Mouse (Mus musculus) liver, adult 2 months (tissue): ENCODE data around the gene Elovl5. TPM values are rescaled to one million over a fixed set of nuclear protein-coding genes. Genes with fewer than 3 reads are reported as not detected.

Experiments
- DNase-seq: peaks from one replicate; pipeline ENCODE4 v3.0.0-alpha.2; 2011; ENCODE audit warnings: low read depth, low spot score; ENCODE audit errors: extremely low read depth
- H3K27ac ChIP-seq: fragments of 200-500 bp; replicated peaks from 2 replicates; pipeline ENCODE4 v1.5.1; 2012; ENCODE audit warnings: low read depth, mild to moderate bottlenecking, control low read depth, inconsistent platforms, low read length; ENCODE audit not compliant: insufficient read depth
- H3K27me3 ChIP-seq: fragments of 200-500 bp; 2 replicates; pipeline ENCODE4 v1.6.1; 2012; ENCODE audit warnings: mild to moderate bottlenecking, moderate library complexity, low read length, inconsistent platforms; ENCODE audit not compliant: control insufficient read depth, insufficient read depth
- H3K36me3 ChIP-seq: fragments of 200-500 bp; 2 replicates; pipeline ENCODE4 v1.6.1; 2012; ENCODE audit warnings: low read length, inconsistent platforms; ENCODE audit not compliant: control insufficient read depth, insufficient read depth
- H3K4me1 ChIP-seq: fragments of 200-500 bp; 2 replicates; pipeline ENCODE4 v1.6.1; 2011; ENCODE audit warnings: low read length; ENCODE audit not compliant: control insufficient read depth, insufficient read depth
- H3K4me3 ChIP-seq: fragments of 200-500 bp; 2 replicates; pipeline ENCODE4 v1.5.1; 2011; ENCODE audit warnings: low read depth, mild to moderate bottlenecking, control low read depth, low read length, moderate library complexity; ENCODE audit not compliant: insufficient read depth
- H3K79me2 ChIP-seq: fragments of 200-500 bp; 2 replicates; pipeline ENCODE4 v1.6.1; 2012; ENCODE audit warnings: inconsistent platforms, mild to moderate bottlenecking, low read length, moderate library complexity; ENCODE audit not compliant: control insufficient read depth, insufficient read depth
- H3K9ac ChIP-seq: fragments of 200-500 bp; 2 replicates; pipeline ENCODE4 v1.6.1; 2012; ENCODE audit warnings: low read depth, mild to moderate bottlenecking, control low read depth, inconsistent platforms, low read length
- CTCF ChIP-seq: fragments of 200-500 bp; IDR thresholded peaks from 2 replicates; pipeline ENCODE4 v1.5.1; 2011; ENCODE audit warnings: low read depth, low read length, control low read depth
- POLR2A ChIP-seq: fragments of 200-500 bp; IDR thresholded peaks from 2 replicates; pipeline ENCODE4 v1.6.1; 2011; ENCODE audit warnings: low read length, control low read depth; ENCODE audit not compliant: insufficient read depth; ENCODE audit errors: extremely low read depth
- WGBS: fragments of 180-500 bp; shearing (Covaris S2); methylation state at CpG from one replicate; pipeline ENCODE4 v1.1.7; 2018; 5-methylcytosine and 5-hydroxymethylcytosine counted together
- polyA plus RNA-seq: library from polyadenylated mRNA; depleted of rRNA; stranded (reverse); fragments of >200 nt; gene quantifications from 2 replicates; pipeline ENCODE4 v1.2.3, GENCODE M21; 2012
- total RNA-seq: library from RNA; depleted of rRNA; stranded (reverse); fragments of >200 nt; gene quantifications from 2 replicates; pipeline ENCODE4 v1.2.3, GENCODE M21; 2014

Gene Elovl5
- total and polyA plus RNA-seq, 2 experiments, result 228 to 322 TPM

GRCm38 (mm10) chr9:77917622-77918131, 513 bp downstream of the Elovl5 start:
- TF ChIP-seq CTCF, result no peak
- TF ChIP-seq POLR2A, result no peak
- Histone ChIP-seq H3K4me1 (peaks cover 32% of the 10 kb centered on the region), H3K9ac (peak overlapping the region; percentile 96), H3K79me2 (peaks cover 34% of the 10 kb centered on the region), H3K4me3 (peak overlapping the region; percentile 90), H3K27ac (peak overlapping the region; percentile 80), H3K36me3 (no peaks in the 10 kb centered on the region), H3K27me3 (no peaks in the 10 kb centered on the region)
- DNase-seq, result no peak
- under 1% methylated on average over 45 of the region's 45 CpGs for WGBS

- H3K79me2 ChIP-seq, result peaks cover 37% of the 10 kb centered on the region
- no peaks in the 10 kb centered on the region for H3K27me3 ChIP-seq
- H3K27ac ChIP-seq, result peak overlapping the region; percentile 80
- peak overlapping the region; percentile 90 for H3K4me3 ChIP-seq
- H3K4me1 ChIP-seq, result peaks cover 36% of the 10 kb centered on the region
- TF ChIP-seq CTCF, result no peak
- no peak for TF ChIP-seq POLR2A
- DNase-seq, result peak; percentile 76
- 2% methylated on average over 10 of the region's 10 CpGs for WGBS
- H3K36me3 ChIP-seq, result no peaks in the 10 kb centered on the region
- H3K9ac ChIP-seq, result peak overlapping the region; percentile 96
Measured at GRCm38 (mm10) chr9:77918211-77918610, 1.0 kb downstream of the Elovl5 start.

GRCm38 (mm10) chr9:77918961-77919670, 2.0 kb downstream of the Elovl5 start:
- Histone ChIP-seq H3K27ac (peak overlapping the region; percentile 63), H3K4me1 (peaks cover 40% of the 10 kb centered on the region), H3K79me2 (peaks cover 46% of the 10 kb centered on the region), H3K36me3 (no peaks in the 10 kb centered on the region), H3K27me3 (no peaks in the 10 kb centered on the region), H3K9ac (peak overlapping the region; percentile 42), H3K4me3 (peak overlapping the region; percentile 90; the same call in 1 of the 2 replicates)
- TF ChIP-seq POLR2A (no peak), CTCF (no peak)
- DNase-seq, result peak; percentile 68
- WGBS, result 15% methylated on average over 5 of the region's 5 CpGs

- peak; percentile 71 for DNase-seq
- Histone ChIP-seq H3K27me3 (no peaks in the 10 kb centered on the region), H3K9ac (peak overlapping the region; percentile 56; the same call in 1 of the 2 replicates), H3K4me3 (peak overlapping the region; percentile 20; the same call in 1 of the 2 replicates), H3K4me1 (peaks cover 46% of the 10 kb centered on the region), H3K36me3 (no peaks in the 10 kb centered on the region), H3K27ac (peak overlapping the region; percentile 57), H3K79me2 (peaks cover 54% of the 10 kb centered on the region)
- 26% methylated on average over 3 of the region's 3 CpGs for WGBS
- TF ChIP-seq POLR2A (no peak), CTCF (no peak)
Measured at GRCm38 (mm10) chr9:77920481-77920880, 3.3 kb downstream of the Elovl5 start.

GRCm38 (mm10) chr9:77921366-77922260, 4.4 kb downstream of the Elovl5 start:
- no peaks in the 10 kb centered on the region for H3K36me3 ChIP-seq
- DNase-seq, result peak; percentile 57
- no peak for TF ChIP-seq POLR2A
- no peak for TF ChIP-seq CTCF
- no peaks in the 10 kb centered on the region for H3K27me3 ChIP-seq
- H3K4me1 ChIP-seq, result peaks cover 54% of the 10 kb centered on the region
- 18% methylated on average over 16 of the region's 18 CpGs for WGBS
- peak overlapping the region; percentile 27 for H3K4me3 ChIP-seq
- peak overlapping the region; percentile 52 for H3K9ac ChIP-seq
- H3K79me2 ChIP-seq, result peaks cover 61% of the 10 kb centered on the region
- H3K27ac ChIP-seq, result 0 out of 2 replicates have a peak overlapping the region, but pooled peaks have one; percentile 5
